Mouse (Mus musculus): ENCODE measurements around the gene Stxbp4. TPM values are rescaled to one million over a fixed set of nuclear protein-coding genes. Genes with fewer than 3 reads are reported as not detected.

Gene Stxbp4
- polyA plus RNA-seq, 1 experiment from 2014 or later = 44.1 TPM

DNA sequence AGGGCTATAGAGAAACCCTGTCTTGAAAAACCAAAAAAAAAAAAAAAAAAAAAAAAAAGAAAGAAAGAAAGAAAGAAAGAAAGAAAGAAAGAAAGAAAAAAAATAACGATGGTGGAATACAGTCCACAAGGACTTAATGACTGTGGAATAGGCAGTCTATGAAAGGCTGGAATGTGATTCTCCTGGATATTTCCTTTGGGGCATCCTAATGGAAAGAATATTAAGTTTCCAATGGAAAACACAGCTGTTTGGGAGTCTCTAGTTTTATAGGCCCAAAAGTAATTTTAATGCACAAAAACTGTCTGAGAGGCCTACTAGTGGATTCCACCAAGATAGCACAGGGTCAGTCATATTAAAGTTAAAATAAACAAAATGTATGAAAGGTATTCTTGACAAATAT is 42.1 kb downstream of the Stxbp4 start:
- H3K9me3 ChIP-seq (ENCODE audit: control insufficient read depth, low read length) = no peaks in the 10 kb centered on the region
- peaks cover 2% of the 10 kb centered on the region; the same call in 1 of the 2 replicates for H3K36me3 ChIP-seq (ENCODE audit: control insufficient read depth, insufficient read depth, low read length)
- ATAC-seq (ENCODE audit: insufficient number of reproducible peaks, low FRiP score, low TSS enrichment, low read depth) = no peak
- H3K27me3 ChIP-seq (ENCODE audit: control insufficient read depth, insufficient read depth, low read length) = no peaks in the 10 kb centered on the region
- WGBS = 90% methylated on average over 1 of the region's 1 CpGs
- no peak overlapping the region for H3K27ac ChIP-seq (replicated peaks; ENCODE audit: low read depth, low read length)
- no peak overlapping the region for H3K9ac ChIP-seq (ENCODE audit: low read length)
- H3K4me1 ChIP-seq (ENCODE audit: control insufficient read depth, insufficient read depth, low read length) = no peaks in the 10 kb centered on the region
- no peak overlapping the region for H3K4me2 ChIP-seq (ENCODE audit: low read depth, severe bottlenecking)
- no peak overlapping the region for H3K4me3 ChIP-seq (ENCODE audit: low read depth, low read length)
- DNase-seq (ENCODE audit: low spot score) = no peak

DNA sequence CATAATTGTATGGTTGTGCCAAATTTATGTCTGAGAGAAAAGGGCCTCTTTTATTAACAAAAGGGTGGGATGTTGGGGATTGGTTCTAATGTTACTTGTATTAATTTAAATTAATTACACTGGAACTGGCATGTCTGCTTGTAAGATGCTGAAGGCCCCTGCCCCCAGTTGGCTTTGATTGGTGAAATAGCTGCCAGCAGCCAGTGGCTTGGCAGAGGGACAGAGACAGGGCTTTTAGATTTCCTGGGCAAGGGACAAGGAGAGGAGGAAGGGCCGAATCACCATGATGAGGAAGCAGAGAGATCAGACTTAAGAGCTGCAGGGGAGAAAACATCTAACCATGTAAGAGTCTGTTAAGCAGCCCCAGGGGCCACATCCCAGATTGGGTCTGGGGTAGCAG is 46.9 kb downstream of the Stxbp4 start:
- DNase-seq (ENCODE audit: low spot score) (no peak), ATAC-seq (ENCODE audit: insufficient number of reproducible peaks, low FRiP score, low TSS enrichment, low read depth) (no peak)
- Histone ChIP-seq H3K36me3 (ENCODE audit: control insufficient read depth, insufficient read depth, low read length) (peaks cover 6% of the 10 kb centered on the region; the same call in 1 of the 2 replicates), H3K4me1 (ENCODE audit: control insufficient read depth, insufficient read depth, low read length) (no peaks in the 10 kb centered on the region), H3K4me2 (ENCODE audit: low read depth, severe bottlenecking) (no peak overlapping the region), H3K4me3 (ENCODE audit: low read depth, low read length) (no peak overlapping the region), H3K9me3 (ENCODE audit: control insufficient read depth, low read length) (no peaks in the 10 kb centered on the region), H3K9ac (ENCODE audit: low read length) (no peak overlapping the region), H3K27ac (replicated peaks; ENCODE audit: low read depth, low read length) (no peak overlapping the region), H3K27me3 (ENCODE audit: control insufficient read depth, insufficient read depth, low read length) (no peaks in the 10 kb centered on the region)
- WGBS = 90% methylated on average over 1 of the region's 1 CpGs

DNA sequence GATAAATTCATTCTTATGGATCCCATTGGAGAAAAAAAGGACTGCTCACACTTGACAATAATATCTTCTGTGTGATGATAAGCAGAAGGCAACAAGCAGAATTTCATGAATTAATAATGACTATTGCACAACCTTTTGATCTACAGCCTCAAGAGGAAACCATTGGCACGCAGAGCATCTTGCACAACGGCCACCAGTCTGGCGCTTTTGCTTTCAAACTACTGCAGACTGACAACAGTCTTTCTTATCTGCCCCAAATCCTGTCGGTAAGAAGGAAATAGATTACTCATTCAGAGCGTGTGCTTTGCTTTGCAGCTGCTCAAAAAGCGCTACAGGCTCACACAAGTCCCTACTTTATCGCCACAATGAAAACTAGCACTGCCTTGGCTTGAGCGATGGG is 51.7 kb downstream of the Stxbp4 start:
- Histone ChIP-seq H3K9ac (ENCODE audit: low read length) (no peak overlapping the region), H3K27ac (replicated peaks; ENCODE audit: low read depth, low read length) (no peak overlapping the region), H3K4me2 (ENCODE audit: low read depth, severe bottlenecking) (no peak overlapping the region), H3K9me3 (ENCODE audit: control insufficient read depth, low read length) (no peaks in the 10 kb centered on the region), H3K4me1 (ENCODE audit: control insufficient read depth, insufficient read depth, low read length) (no peaks in the 10 kb centered on the region), H3K4me3 (ENCODE audit: low read depth, low read length) (no peak overlapping the region), H3K27me3 (ENCODE audit: control insufficient read depth, insufficient read depth, low read length) (no peaks in the 10 kb centered on the region), H3K36me3 (ENCODE audit: control insufficient read depth, insufficient read depth, low read length) (peaks cover 5% of the 10 kb centered on the region; the same call in 1 of the 2 replicates)
- WGBS = 96% methylated on average over 8 of the region's 8 CpGs
- no peak for ATAC-seq (ENCODE audit: insufficient number of reproducible peaks, low FRiP score, low TSS enrichment, low read depth)
- no peak for DNase-seq (ENCODE audit: low spot score)

DNA sequence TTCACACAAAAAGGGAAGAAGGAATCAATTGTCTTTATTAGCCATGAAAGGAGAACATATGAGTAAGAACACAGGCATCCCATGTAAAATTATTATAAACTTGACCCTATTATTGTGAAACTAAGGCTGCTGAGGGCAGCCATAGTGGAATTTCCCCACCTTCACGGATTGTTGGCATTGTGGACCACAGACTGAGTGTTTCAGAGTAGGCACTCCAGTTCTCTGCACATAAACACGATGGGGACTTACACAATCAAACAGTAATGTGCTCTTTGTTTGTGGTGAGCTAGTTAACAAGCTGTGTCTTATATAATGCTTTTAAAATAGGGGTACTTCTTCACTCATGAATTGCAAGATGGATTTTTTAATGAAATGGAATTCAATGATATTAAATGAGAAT is 52.1 kb downstream of the Stxbp4 start:
- no peak overlapping the region for H3K9ac ChIP-seq (ENCODE audit: low read length)
- no peak overlapping the region for H3K4me2 ChIP-seq (ENCODE audit: low read depth, severe bottlenecking)
- no peak overlapping the region for H3K27ac ChIP-seq (replicated peaks; ENCODE audit: low read depth, low read length)
- H3K36me3 ChIP-seq (ENCODE audit: control insufficient read depth, insufficient read depth, low read length) = peaks cover 5% of the 10 kb centered on the region; the same call in 1 of the 2 replicates
- H3K4me3 ChIP-seq (ENCODE audit: low read depth, low read length) = no peak overlapping the region
- ATAC-seq (ENCODE audit: insufficient number of reproducible peaks, low FRiP score, low TSS enrichment, low read depth) (no peak), DNase-seq (ENCODE audit: low spot score) (no peak)
- WGBS = 91% methylated on average over 2 of the region's 2 CpGs
- H3K4me1 ChIP-seq (ENCODE audit: control insufficient read depth, insufficient read depth, low read length) = no peaks in the 10 kb centered on the region
- H3K9me3 ChIP-seq (ENCODE audit: control insufficient read depth, low read length) = no peaks in the 10 kb centered on the region
- H3K27me3 ChIP-seq (ENCODE audit: control insufficient read depth, insufficient read depth, low read length) = no peaks in the 10 kb centered on the region

DNA sequence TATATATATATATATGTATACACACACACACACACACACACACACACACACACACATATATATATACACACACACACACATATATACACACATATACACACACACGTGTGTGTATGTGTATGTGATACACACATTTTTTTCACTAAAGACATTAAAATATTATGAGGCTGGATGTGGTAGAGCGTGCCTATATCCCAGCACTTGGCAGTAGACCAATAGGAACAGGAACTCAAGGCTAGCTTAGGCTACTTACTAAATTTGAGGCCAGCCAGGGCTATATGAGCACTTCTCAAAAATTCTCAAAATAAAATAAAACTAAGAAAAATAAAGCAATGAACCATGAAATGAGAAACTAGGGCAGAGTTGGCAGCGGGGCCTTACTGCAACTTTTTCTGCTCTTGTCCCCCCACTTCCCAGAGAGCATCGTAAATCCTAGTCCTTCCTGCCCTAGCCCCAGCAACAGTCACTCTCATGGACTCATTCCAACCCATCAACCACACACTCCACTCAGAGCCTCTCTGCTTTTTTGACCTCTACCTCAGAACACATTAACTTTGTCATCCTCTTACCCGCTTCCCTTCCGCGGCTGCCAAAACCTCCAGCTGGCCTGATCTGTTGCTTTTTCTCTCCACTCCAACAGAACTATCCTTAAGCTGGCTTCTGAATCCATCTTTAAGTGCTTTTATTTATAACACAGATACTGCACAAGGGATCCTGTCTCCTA is 60.7 kb downstream of the Stxbp4 start:
- H3K4me2 ChIP-seq (ENCODE audit: low read depth, severe bottlenecking) = no peak overlapping the region
- no peaks in the 10 kb centered on the region for H3K9me3 ChIP-seq (ENCODE audit: control insufficient read depth, low read length)

DNA sequence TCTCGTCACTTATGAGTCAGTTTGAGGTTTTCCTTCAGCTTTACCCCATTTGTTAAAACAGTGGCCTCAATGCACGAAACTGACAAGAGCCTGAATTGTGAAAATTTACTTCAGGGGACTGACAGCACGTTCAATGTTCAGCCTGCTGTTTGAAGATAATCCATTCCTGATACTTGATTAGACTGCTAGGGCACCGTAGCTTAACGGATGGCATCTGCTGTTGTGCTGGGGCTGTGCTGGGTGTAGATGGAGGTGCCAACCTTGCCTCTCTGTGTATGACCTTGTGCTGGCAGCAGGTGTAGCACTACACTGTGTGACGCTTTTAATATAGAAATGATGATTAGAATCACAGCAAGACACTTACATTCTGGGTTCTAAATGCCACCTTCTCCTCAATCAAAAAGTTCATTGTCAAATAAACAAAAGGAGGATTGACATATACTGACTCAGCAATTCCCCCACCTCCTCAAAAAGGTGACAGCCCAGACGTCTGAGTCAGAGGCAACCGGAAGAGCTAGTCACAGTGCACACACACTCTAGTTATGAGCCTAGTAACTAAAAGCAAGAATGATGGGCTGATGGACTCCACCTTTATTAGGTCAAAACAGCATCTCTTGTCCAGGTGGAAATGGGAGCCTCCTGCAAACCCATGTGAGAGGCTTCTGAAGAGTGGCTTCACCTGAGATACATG is 61.5 kb downstream of the Stxbp4 start:
- H3K9ac ChIP-seq (ENCODE audit: low read length) = no peak overlapping the region
- peaks cover 2% of the 10 kb centered on the region; the same call in 1 of the 2 replicates for H3K36me3 ChIP-seq (ENCODE audit: control insufficient read depth, insufficient read depth, low read length)
- WGBS = 88% methylated on average over 8 of the region's 8 CpGs
- H3K27me3 ChIP-seq (ENCODE audit: control insufficient read depth, insufficient read depth, low read length) = no peaks in the 10 kb centered on the region
- DNase-seq (ENCODE audit: low spot score) = no peak
- no peak overlapping the region for H3K4me2 ChIP-seq (ENCODE audit: low read depth, severe bottlenecking)
- H3K4me1 ChIP-seq (ENCODE audit: control insufficient read depth, insufficient read depth, low read length) = no peaks in the 10 kb centered on the region
- no peaks in the 10 kb centered on the region for H3K9me3 ChIP-seq (ENCODE audit: control insufficient read depth, low read length)
- ATAC-seq (ENCODE audit: insufficient number of reproducible peaks, low FRiP score, low TSS enrichment, low read depth) = no peak
- no peak overlapping the region for H3K4me3 ChIP-seq (ENCODE audit: low read depth, low read length)
- H3K27ac ChIP-seq (replicated peaks; ENCODE audit: low read depth, low read length) = no peak overlapping the region

More for the DNA sequence above, 60.7 kb downstream of the Stxbp4 start:
- WGBS = 98% methylated on average over 7 of the region's 7 CpGs
- ATAC-seq (ENCODE audit: insufficient number of reproducible peaks, low FRiP score, low TSS enrichment, low read depth) (no peak), DNase-seq (ENCODE audit: low spot score) (no peak)
- H3K27ac ChIP-seq (replicated peaks; ENCODE audit: low read depth, low read length) = no peak overlapping the region
- H3K9ac ChIP-seq (ENCODE audit: low read length) = no peak overlapping the region
- no peaks in the 10 kb centered on the region for H3K4me1 ChIP-seq (ENCODE audit: control insufficient read depth, insufficient read depth, low read length)
- no peaks in the 10 kb centered on the region for H3K27me3 ChIP-seq (ENCODE audit: control insufficient read depth, insufficient read depth, low read length)
- H3K4me3 ChIP-seq (ENCODE audit: low read depth, low read length) = no peak overlapping the region
- H3K36me3 ChIP-seq (ENCODE audit: control insufficient read depth, insufficient read depth, low read length) = peaks cover 2% of the 10 kb centered on the region; the same call in 1 of the 2 replicates

DNA sequence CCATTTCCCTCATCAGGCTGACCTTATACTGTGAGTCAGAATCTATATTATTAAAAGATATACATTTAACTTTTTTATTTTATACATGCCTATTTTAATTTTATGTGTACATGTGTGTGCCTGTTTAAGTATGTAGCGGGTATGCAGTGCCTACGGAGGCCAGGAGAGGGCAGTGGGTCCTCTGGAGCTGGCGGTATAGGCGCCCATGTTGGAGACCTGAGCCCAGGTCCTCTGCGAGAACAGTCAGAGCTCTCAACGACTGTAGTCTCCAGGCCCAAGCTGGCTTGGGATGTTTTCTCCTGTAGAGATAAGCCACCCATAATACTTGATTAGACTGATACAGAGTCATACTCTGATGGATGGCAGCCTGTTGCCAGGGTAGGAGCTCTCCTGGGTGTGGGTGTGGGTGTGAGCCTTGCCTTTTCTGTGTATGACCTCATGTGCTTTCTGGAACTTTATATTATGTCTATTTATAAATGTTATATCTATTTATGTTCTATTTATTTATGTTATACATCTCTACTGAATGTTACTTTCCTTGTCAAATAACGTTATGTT is 62.3 kb downstream of the Stxbp4 start:
- H3K27me3 ChIP-seq (ENCODE audit: control insufficient read depth, insufficient read depth, low read length) = no peaks in the 10 kb centered on the region
- H3K4me3 ChIP-seq (ENCODE audit: low read depth, low read length) = no peak overlapping the region
- peaks cover 2% of the 10 kb centered on the region; the same call in 1 of the 2 replicates for H3K36me3 ChIP-seq (ENCODE audit: control insufficient read depth, insufficient read depth, low read length)
- no peak for ATAC-seq (ENCODE audit: insufficient number of reproducible peaks, low FRiP score, low TSS enrichment, low read depth)
- no peak overlapping the region for H3K27ac ChIP-seq (replicated peaks; ENCODE audit: low read depth, low read length)
- WGBS = 94% methylated on average over 7 of the region's 7 CpGs
- no peaks in the 10 kb centered on the region for H3K4me1 ChIP-seq (ENCODE audit: control insufficient read depth, insufficient read depth, low read length)
- DNase-seq (ENCODE audit: low spot score) = no peak
- H3K4me2 ChIP-seq (ENCODE audit: low read depth, severe bottlenecking) = no peak overlapping the region
- no peaks in the 10 kb centered on the region for H3K9me3 ChIP-seq (ENCODE audit: control insufficient read depth, low read length)
- no peak overlapping the region for H3K9ac ChIP-seq (ENCODE audit: low read length)

DNA sequence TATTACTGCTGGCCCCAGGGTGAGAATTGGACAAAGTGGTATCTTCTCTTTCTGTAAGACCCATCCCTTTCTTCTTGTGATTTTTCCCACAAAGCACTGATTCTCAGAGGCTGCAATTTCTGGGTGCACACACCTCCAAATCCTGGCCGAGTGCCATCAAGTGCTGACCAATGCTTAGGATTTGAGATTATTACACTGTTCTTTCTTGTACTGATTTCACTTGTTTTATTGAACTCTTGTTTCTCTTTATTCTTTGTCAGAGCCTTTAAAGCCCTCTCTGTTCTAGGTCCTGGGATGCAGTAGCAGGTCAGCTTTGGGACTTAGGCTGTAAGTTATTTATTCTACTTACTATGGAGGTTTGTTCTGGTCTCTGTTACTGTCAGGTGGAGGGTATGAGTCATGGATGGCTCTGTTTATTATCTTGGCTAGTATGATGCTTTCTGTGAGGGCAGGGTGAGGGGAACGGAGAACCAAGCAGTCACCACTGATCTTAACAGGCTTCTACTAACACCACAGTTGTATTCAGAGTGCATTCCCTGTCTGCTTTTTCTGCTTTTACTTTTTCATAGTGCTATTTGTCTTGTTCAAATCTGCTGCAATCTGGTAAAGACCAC is 67.1 kb downstream of the Stxbp4 start:
- H3K4me3 ChIP-seq (ENCODE audit: low read depth, low read length) = no peak overlapping the region
- 86% methylated on average over 2 of the region's 2 CpGs for WGBS
- no peaks in the 10 kb centered on the region for H3K27me3 ChIP-seq (ENCODE audit: control insufficient read depth, insufficient read depth, low read length)
- no peak for ATAC-seq (ENCODE audit: insufficient number of reproducible peaks, low FRiP score, low TSS enrichment, low read depth)
- H3K36me3 ChIP-seq (ENCODE audit: control insufficient read depth, insufficient read depth, low read length) = peaks cover 2% of the 10 kb centered on the region; the same call in 1 of the 2 replicates
- H3K9me3 ChIP-seq (ENCODE audit: control insufficient read depth, low read length) = no peaks in the 10 kb centered on the region
- no peak overlapping the region for H3K27ac ChIP-seq (replicated peaks; ENCODE audit: low read depth, low read length)
- no peak overlapping the region for H3K4me2 ChIP-seq (ENCODE audit: low read depth, severe bottlenecking)
- H3K4me1 ChIP-seq (ENCODE audit: control insufficient read depth, insufficient read depth, low read length) = no peaks in the 10 kb centered on the region
- no peak for DNase-seq (ENCODE audit: low spot score)
- H3K9ac ChIP-seq (ENCODE audit: low read length) = no peak overlapping the region

Data from limb, embryonic 11.5 days (tissue).